Mouse (Mus musculus) G1E (cell line): ENCODE data around the gene Rnf34.

Source experiments
- CTCF ChIP-seq: IDR thresholded peaks from 2 replicates; pipeline ENCODE4 v1.5.1; 2012; ENCODE audit warnings: low read depth, low read length, inconsistent platforms, mixed read lengths
- GATA2 ChIP-seq: IDR thresholded peaks from 2 replicates; pipeline ENCODE4 v1.6.1; 2012; ENCODE audit warnings: low read depth, low read length, inconsistent platforms, borderline replicate concordance
- POLR2AphosphoS5 ChIP-seq: IDR thresholded peaks from 2 replicates; pipeline ENCODE4 v1.6.1; 2012; ENCODE audit warnings: low read depth, low read length, inconsistent platforms; ENCODE audit not compliant: insufficient replicate concordance
- TAL1 ChIP-seq: conservative IDR thresholded peaks from 2 replicates; pipeline ENCODE4 v1.6.1; 2012; ENCODE audit warnings: low read depth, low read length, inconsistent platforms, mixed read lengths

- no peak for TF ChIP-seq TAL1
- no peak for TF ChIP-seq CTCF
- TF ChIP-seq GATA2: no peak
- TF ChIP-seq POLR2AphosphoS5: no peak
These were observed 8.7 kb upstream of the Rnf34 start for GRCm38 (mm10) chr5:122841126-122841525.
